19 mouse cellular contexts compared by ENCODE assay signal in genomic region chr11:8641634-8642277, GRCm38 (mm10). TPM values are rescaled to one million over a fixed set of nuclear protein-coding genes. Genes with fewer than 3 reads are reported as not detected.
DNase-seq lines count a peak whose midpoint lies in the region; ATAC-seq lines count a peak whose summit lies in the region.
"Had no signal": no experiment of that assay in that cellular context is flagged by ENCODE, and none has a peak within 500 bp of the region (broad histone marks: within the 10 kb centered on the region; RNA-seq: fewer than 3 reads in every experiment).

No protein-coding gene starts in this region.

- no peak for DNase-seq in lung, adult 18-20 months
- peak; percentile 81 for DNase-seq in WW6 (ENCODE audit: low read depth, low spot score)
- DNase-seq in thymus, postnatal 0 days (ENCODE audit: low spot score) = no peak
- no peak for DNase-seq in liver, embryonic 11.5 days (ENCODE audit: low spot score)
- DNase-seq: adrenal gland, postnatal 25 days; cerebellum, adult 2 months; gastrocnemius, postnatal 14 days; heart, postnatal 14 days; kidney, adult 11 months; lung, postnatal 4 days; thymus, adult 18-20 months had no signal

- H3K27me3 ChIP-seq in lung, embryonic 16.5 days (ENCODE audit: control insufficient read depth, insufficient read depth, low read depth, low read length) = no peaks in the 10 kb centered on the region
- H3K27me3 ChIP-seq in embryonic facial prominence, embryonic 15.5 days = no peaks in the 10 kb centered on the region
- no peaks in the 10 kb centered on the region for H3K27me3 ChIP-seq in stomach, embryonic 16.5 days (ENCODE audit: control insufficient read depth, insufficient read depth, low read length)
- H3K27me3 ChIP-seq in liver, embryonic 11.5 days (replicated peaks; ENCODE audit: control insufficient read depth, insufficient read depth, low read length) = no peaks in the 10 kb centered on the region
- H3K27me3 ChIP-seq: forebrain, embryonic 12.5 days; neural tube, embryonic 13.5 days had no signal

- 0 out of 2 replicates have a peak, but pooled peaks have one; percentile 7 for ATAC-seq in lung, embryonic 16.5 days (ENCODE audit: low read depth)
- ATAC-seq in embryonic facial prominence, embryonic 15.5 days (ENCODE audit: insufficient number of reproducible peaks, low FRiP score, low TSS enrichment, low read depth) = peak; percentile 50; the same call in 1 of the 2 replicates
- peak; percentile 26; the same call in 1 of the 2 replicates for ATAC-seq in stomach, embryonic 16.5 days (ENCODE audit: insufficient read depth, low FRiP score)
- no peak for ATAC-seq in liver, embryonic 11.5 days (replicated peaks; ENCODE audit: low FRiP score)
- ATAC-seq: hindbrain, embryonic 16.5 days had no signal

- no peaks in the 10 kb centered on the region for H3K36me3 ChIP-seq in lung, embryonic 16.5 days (ENCODE audit: control insufficient read depth, insufficient read depth, low read length)
- H3K36me3 ChIP-seq in embryonic facial prominence, embryonic 15.5 days = no peaks in the 10 kb centered on the region
- H3K36me3 ChIP-seq in stomach, embryonic 16.5 days (ENCODE audit: control insufficient read depth, insufficient read depth, low read length) = no peaks in the 10 kb centered on the region
- no peaks in the 10 kb centered on the region for H3K36me3 ChIP-seq in liver, embryonic 11.5 days (ENCODE audit: control insufficient read depth, insufficient read depth, low read length)
- H3K36me3 ChIP-seq: forebrain, embryonic 12.5 days; midbrain, embryonic 10.5 days; neural tube, embryonic 13.5 days had no signal

- no peak overlapping the region for H3K4me3 ChIP-seq in lung, embryonic 16.5 days (ENCODE audit: low read length)
- no peak overlapping the region for H3K4me3 ChIP-seq in embryonic facial prominence, embryonic 15.5 days (replicated peaks)
- no peak overlapping the region for H3K4me3 ChIP-seq in stomach, embryonic 16.5 days (replicated peaks; ENCODE audit: low read length)
- H3K4me3 ChIP-seq in liver, embryonic 11.5 days (ENCODE audit: low read depth, low read length) = no peak overlapping the region
- H3K4me3 ChIP-seq: forebrain, embryonic 12.5 days; midbrain, embryonic 10.5 days; neural tube, embryonic 13.5 days had no signal

- H3K4me1 ChIP-seq in lung, embryonic 16.5 days (replicated peaks; ENCODE audit: control insufficient read depth, insufficient read depth, low read length) = peaks cover 25% of the 10 kb centered on the region
- H3K4me1 ChIP-seq in embryonic facial prominence, embryonic 15.5 days = peaks cover 26% of the 10 kb centered on the region
- H3K4me1 ChIP-seq in stomach, embryonic 16.5 days (ENCODE audit: control insufficient read depth, insufficient read depth, low read length) = peaks cover 35% of the 10 kb centered on the region
- peaks cover 25% of the 10 kb centered on the region for H3K4me1 ChIP-seq in liver, embryonic 11.5 days (replicated peaks; ENCODE audit: control insufficient read depth, insufficient read depth, low read length)
- H3K4me1 ChIP-seq: forebrain, embryonic 12.5 days; neural tube, embryonic 13.5 days had no signal

- H3K9ac ChIP-seq in lung, embryonic 16.5 days (ENCODE audit: low read length) = no peak overlapping the region
- H3K9ac ChIP-seq in embryonic facial prominence, embryonic 15.5 days = no peak overlapping the region
- no peak overlapping the region for H3K9ac ChIP-seq in stomach, embryonic 16.5 days (ENCODE audit: low read length)
- no peak overlapping the region for H3K9ac ChIP-seq in liver, embryonic 11.5 days (ENCODE audit: low read depth, low read length)
- H3K9ac ChIP-seq: forebrain, embryonic 12.5 days; liver, embryonic 14.5 days; neural tube, embryonic 13.5 days had no signal

- no peaks in the 10 kb centered on the region for H3K9me3 ChIP-seq in lung, embryonic 16.5 days (ENCODE audit: control insufficient read depth, low read length)
- no peaks in the 10 kb centered on the region for H3K9me3 ChIP-seq in embryonic facial prominence, embryonic 15.5 days (replicated peaks)
- no peaks in the 10 kb centered on the region for H3K9me3 ChIP-seq in stomach, embryonic 16.5 days (replicated peaks; ENCODE audit: control insufficient read depth, low read length)
- no peaks in the 10 kb centered on the region for H3K9me3 ChIP-seq in liver, embryonic 11.5 days (ENCODE audit: control insufficient read depth, low read length)
- H3K9me3 ChIP-seq: forebrain, embryonic 12.5 days; midbrain, embryonic 10.5 days; neural tube, embryonic 13.5 days had no signal

- 34% methylated on average over 10 of the region's 10 CpGs for WGBS in lung, embryonic 16.5 days
- 36% methylated on average over 10 of the region's 10 CpGs for WGBS in embryonic facial prominence, embryonic 15.5 days
- 31% methylated on average over 10 of the region's 10 CpGs for WGBS in stomach, embryonic 16.5 days
- whole genome bisulfite sequencing in liver, embryonic 11.5 days = 39% methylated on average over 10 of the region's 10 CpGs

- no peak overlapping the region for H3K27ac ChIP-seq in lung, embryonic 16.5 days (ENCODE audit: low read length)
- no peak overlapping the region for H3K27ac ChIP-seq in embryonic facial prominence, embryonic 15.5 days (replicated peaks)
- peak overlapping the region; percentile 32; the same call in 1 of the 2 replicates for H3K27ac ChIP-seq in stomach, embryonic 16.5 days (ENCODE audit: low read length)
- no peak overlapping the region for H3K27ac ChIP-seq in liver, embryonic 11.5 days (ENCODE audit: low read depth, low read length)
- H3K27ac ChIP-seq: forebrain, embryonic 12.5 days; liver, embryonic 14.5 days; midbrain, embryonic 10.5 days; neural tube, embryonic 13.5 days had no signal

- H3K4me2 ChIP-seq in lung, embryonic 16.5 days (ENCODE audit: low read depth, low read length) = no peak overlapping the region
- no peak overlapping the region for H3K4me2 ChIP-seq in embryonic facial prominence, embryonic 15.5 days (replicated peaks)
- no peak overlapping the region for H3K4me2 ChIP-seq in stomach, embryonic 16.5 days (ENCODE audit: low read depth, low read length)
- no peak overlapping the region for H3K4me2 ChIP-seq in liver, embryonic 11.5 days
- H3K4me2 ChIP-seq: forebrain, embryonic 12.5 days; neural tube, embryonic 13.5 days had no signal

RNA-seq across cellular contexts. Expression of gene Tns3, which starts 22.6 kb away (rescaled TPM):
- polyA plus RNA-seq in lung, embryonic 16.5 days (2015; fragmentation: Nextera tagmentation; extraction: Ambion mirVana) = 54.2 and 58.1 TPM in 2 replicates
- polyA plus RNA-seq in embryonic facial prominence, embryonic 15.5 days (2015; fragmentation: Nextera tagmentation; extraction: Ambion mirVana) = 23.4 and 25.9 TPM in 2 replicates
- polyA plus RNA-seq in stomach, embryonic 16.5 days (2015; fragmentation: Nextera tagmentation; extraction: Ambion mirVana) = 28.0 and 30.4 TPM in 2 replicates
- polyA plus RNA-seq in thymus, postnatal 0 days (2015; fragmentation: Nextera tagmentation; extraction: Ambion mirVana) = 5.2 and 6.0 TPM in 2 replicates
- polyA plus RNA-seq in liver, embryonic 11.5 days (2014; fragmentation: Nextera tagmentation; extraction: Ambion mirVana) = 9.8 and 10.2 TPM in 2 replicates
